Mouse (Mus musculus) layer of hippocampus, adult 9-10 months (tissue): ENCODE results near the gene Tmem220.
A peak's percentile ranks its signal among the peaks of the same experiment; 100 is the strongest.

Experiments used
- DNase-seq: peaks from one replicate; pipeline ENCODE4 v3.0.0; 2022; ENCODE audit warnings: low spot score

Gene Tmem220

DNA sequence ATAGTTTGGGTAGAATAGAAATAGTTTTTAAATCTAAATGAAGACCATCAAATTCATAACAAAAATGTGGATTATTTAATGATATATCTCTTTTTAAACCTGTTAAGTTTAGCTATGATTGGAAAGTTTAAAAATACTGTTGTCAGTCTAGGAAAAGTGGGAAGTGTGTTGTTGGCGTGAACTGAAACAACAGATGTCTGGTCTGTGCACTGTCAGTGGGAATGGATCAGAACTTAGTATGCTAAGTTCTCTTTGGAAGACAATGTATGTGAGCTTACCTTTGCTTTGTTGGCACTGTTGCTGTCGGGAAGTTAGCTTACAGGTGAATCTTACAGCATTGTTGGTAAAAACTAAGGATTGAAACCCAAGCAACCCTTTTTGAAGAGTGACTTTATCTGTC, 36.4 kb downstream of the Tmem220 start:
- DNase-seq, result no peak

DNA sequence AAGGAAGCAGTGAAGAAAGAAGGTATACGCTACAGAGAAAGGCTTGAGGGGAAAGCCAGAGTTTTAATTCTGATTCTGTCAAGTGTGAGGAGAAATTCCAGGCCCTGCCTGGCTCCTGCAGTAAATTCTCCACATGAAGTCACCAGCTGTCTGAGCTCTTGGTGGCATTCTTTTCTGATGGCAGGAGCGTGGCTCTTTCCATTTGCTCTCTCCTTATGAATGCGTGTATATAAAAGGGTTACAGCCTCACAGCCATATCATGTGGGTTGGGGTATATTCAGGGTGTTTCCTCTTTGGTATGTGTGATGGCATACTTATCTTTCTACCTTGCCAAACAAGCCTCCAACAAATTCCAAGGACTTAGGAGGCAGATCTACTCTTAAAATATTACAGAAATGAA, 37.8 kb downstream of the Tmem220 start:
- DNase-seq, result no peak

DNA sequence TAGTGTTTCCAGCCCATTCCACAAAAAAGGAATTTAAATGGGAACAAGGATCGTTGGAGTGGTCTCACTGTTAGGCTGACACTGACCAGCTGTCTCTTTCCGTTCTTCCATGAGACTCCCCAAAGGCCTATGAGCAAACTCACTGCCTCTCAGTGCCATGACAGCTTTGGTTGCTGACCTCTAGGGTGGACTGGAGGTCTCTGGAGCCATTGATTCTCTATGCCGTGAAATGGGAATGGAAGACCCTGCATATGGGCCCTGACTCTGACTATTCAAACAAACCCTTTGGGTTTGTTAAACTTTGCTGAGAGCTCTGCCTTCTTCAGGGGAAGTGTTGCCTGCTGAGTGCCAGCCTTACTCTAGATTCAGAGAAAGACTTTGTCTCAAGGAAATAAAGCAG, 42.8 kb downstream of the Tmem220 start:
- no peak for DNase-seq

- DNase-seq, result no peak
Observed at GRCm38 (mm10) chr11:67072615-67073130, 47.7 kb downstream of the Tmem220 start.

GRCm38 (mm10) chr11:67075036-67075435, 50.1 kb downstream of the Tmem220 start:
- DNase-seq, result no peak

GRCm38 (mm10) chr11:67076781-67077180, 51.8 kb downstream of the Tmem220 start:
- no peak for DNase-seq

DNA sequence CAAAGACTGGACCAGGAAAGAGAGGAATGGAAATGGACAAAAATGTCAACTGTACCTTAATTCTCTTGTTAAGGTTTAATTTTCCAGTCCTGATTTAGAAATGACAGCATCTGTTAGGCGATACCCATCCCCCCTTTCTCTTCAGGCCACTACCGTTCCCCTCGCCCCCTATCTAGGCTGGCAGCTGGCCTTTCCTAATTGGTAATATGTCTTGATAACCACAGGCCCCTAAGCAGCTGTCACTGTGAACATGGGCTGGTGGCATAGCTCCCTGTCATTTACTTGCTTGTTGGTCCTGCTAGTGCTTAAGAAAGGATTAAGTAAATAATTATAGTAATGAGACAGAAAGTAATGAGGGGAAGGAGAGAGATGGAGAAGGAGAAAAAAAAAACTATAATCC, 52.5 kb downstream of the Tmem220 start:
- no peak for DNase-seq

DNA sequence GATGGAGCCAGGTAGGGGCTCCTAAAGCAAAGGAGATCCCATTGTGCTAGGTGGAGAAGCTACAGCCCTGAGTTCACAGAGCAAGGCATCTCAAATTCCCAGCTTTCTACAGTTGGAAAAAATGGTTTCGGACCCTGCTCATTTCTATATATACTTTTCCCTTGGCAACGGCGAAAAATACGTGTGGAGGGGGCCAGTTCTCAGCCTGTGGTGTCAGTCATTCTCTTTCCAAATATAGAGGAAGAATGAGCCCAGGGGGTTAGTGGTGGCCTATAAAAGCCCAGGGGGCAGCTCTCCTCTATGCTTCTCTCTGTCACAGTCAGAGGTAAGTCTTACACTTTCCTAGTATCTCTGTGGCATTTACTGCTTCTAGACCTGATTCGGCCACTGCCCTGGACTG, 53.0 kb downstream of the Tmem220 start, which contains the start of gene Myh3:
TSS of gene Myh3 (plus strand) at position 301 of the 400 bp plus-strand sequence.
- DNase-seq, result no peak

GRCm38 (mm10) chr11:67078888-67079287, 53.9 kb downstream of the Tmem220 start:
- DNase-seq, result no peak

GRCm38 (mm10) chr11:67079740-67080139, 54.8 kb downstream of the Tmem220 start:
- DNase-seq, result no peak

GRCm38 (mm10) chr11:67080168-67080567, 55.2 kb downstream of the Tmem220 start:
- DNase-seq, result peak; percentile 5

DNA sequence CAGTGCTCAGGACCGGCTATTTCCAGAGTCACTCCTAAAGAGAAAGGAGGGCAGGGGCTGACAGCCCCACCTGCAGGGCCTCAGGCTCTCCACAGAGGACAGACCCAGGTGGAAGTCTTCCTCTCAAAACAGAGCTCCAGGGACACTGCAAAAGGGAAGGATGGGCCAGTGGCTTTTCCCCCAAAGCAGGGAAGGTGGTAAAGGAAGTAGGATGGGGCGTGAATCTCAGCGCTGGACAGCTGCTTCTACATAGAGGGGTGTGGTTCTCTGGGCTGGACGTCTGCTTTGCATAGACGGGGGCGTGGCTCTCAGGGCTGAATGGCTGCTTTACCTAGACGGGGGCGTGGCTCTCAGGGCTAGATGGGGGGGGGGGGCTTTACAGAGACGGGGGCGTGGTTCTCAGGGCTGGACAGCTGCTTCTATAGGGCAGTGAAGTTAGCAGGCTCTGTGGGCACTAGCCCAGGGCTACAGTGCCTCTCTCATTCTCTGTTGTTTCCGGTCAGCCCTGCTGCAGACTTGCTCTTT, 56.2 kb downstream of the Tmem220 start:
- no peak for DNase-seq

GRCm38 (mm10) chr11:67082188-67082587, 57.2 kb downstream of the Tmem220 start:
- no peak for DNase-seq

DNA sequence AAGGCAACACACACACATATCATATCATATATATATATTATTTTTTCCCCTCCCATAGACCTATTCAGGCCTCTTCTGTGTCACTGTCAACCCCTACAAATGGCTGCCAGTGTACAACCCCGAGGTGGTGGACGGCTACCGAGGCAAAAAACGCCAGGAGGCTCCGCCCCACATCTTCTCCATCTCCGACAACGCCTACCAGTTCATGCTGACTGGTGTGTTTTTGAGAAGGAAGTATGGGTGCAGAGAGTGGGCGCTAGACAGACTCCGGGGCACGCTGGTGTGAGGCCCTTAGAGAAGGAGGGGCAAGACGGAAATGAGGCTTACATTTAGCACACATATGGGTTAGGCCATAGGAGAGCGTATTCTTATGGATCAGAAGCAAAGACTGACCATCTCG, 57.8 kb downstream of the Tmem220 start:
- no peak for DNase-seq

GRCm38 (mm10) chr11:67083239-67083638, 58.3 kb downstream of the Tmem220 start:
- DNase-seq, result no peak

DNA sequence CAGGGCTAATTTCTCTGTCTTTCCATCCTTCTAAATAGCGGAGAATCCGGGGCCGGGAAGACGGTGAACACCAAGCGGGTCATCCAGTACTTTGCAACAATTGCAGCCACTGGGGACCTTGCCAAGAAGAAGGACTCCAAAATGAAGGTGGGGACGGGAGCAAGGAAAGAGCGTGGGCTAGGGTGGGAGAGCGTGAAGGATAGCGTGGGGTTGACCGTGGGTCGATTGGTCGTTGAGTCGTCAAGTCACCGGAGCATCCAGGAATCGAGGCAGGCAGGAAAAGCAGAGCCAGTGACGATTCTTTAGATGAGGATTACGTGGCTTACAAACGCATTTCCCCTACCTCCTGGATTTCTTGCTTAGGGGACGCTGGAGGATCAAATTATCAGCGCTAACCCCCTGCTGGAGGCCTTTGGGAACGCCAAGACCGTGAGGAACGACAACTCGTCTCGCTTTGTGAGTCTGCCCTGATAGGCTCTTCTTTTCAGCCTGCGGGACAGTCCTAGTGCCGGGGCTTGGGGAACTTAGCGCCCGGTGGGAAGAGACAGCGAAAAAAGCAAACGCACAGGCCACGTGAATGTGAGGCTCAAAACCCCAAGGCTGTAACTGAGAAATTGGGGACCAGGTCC, 58.9 kb downstream of the Tmem220 start:
- no peak for DNase-seq
